Mouse (Mus musculus): ENCODE results near the gene Ganab.
"Not testable (repeated sequence)": the region's sequence is repeated elsewhere in the genome, so short reads cannot be mapped to it uniquely, and the experiment has no call there.

- TF ChIP-seq CTCF (IDR thresholded peaks at IDR 0.05; ENCODE audit: extremely low read depth, insufficient read depth, insufficient read length, insufficient replicate concordance); POLR2A (IDR thresholded peaks at IDR 0.05; ENCODE audit: low read depth, low read length): not testable (repeated sequence)
Observed at GRCm38 (mm10) chr19:8896231-8896630, 1.6 kb upstream of the Ganab start.
